Mouse (Mus musculus): ENCODE results near the gene Atp2c2. TPM values are rescaled to one million over a fixed set of nuclear protein-coding genes. Genes with fewer than 3 reads are reported as not detected.

Gene Atp2c2
- polyA plus RNA-seq (2017; shearing (Covaris generic)), result not detected

DNA sequence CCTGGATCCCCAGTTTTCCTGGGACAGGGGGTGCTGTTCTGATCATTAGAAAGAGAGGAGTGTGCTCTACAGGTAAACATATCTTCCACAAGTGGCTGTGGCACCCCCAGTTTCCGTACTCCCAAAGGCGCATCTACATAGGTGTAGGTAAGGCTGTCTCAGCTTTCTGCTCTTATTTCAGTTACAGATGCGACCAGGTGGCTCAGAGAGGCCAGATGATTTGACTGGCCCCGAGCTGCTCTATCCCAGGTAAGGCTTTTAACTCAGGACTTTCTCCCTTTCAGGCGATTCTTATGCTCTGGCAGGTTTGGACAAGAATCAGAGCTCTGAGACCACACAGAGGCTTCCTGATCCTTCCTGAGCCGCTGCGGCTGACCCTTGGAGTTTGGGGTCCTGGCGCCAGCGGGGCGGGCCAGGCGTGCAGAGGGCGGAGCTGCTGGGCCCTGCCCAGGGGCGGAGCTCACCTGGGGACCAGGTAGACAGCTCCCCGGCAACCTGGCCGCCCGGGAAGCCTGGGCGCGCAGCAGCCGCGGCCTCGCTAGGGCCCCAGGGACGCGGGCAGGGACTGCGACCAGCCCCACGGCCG is at the start of gene Atp2c2:
Atp2c2 (plus strand) TSS at position 461 of the 586 bp plus-strand sequence.
- no peak for ATAC-seq

DNA sequence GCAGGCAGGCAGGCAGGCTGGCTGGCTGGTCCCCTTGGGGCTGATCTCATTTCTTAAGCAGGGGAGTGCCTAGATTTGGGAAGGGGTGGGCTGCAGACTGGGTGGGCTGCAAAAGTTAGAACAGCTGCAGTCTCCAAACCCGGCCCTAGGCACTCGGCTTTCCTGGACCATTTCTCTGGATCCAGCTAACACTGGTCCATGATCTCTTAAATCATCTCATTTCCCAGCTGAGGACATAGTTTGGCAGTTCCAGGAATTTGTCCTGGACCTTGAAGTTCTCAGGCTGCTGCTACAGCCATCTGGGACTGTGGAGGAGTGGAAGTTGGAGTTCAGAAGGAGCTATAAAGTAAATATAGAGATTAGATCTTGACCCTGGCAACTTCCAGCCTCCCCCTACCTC is 48.5 kb upstream of the Atp2c2 start:
- no peak for ATAC-seq

DNA sequence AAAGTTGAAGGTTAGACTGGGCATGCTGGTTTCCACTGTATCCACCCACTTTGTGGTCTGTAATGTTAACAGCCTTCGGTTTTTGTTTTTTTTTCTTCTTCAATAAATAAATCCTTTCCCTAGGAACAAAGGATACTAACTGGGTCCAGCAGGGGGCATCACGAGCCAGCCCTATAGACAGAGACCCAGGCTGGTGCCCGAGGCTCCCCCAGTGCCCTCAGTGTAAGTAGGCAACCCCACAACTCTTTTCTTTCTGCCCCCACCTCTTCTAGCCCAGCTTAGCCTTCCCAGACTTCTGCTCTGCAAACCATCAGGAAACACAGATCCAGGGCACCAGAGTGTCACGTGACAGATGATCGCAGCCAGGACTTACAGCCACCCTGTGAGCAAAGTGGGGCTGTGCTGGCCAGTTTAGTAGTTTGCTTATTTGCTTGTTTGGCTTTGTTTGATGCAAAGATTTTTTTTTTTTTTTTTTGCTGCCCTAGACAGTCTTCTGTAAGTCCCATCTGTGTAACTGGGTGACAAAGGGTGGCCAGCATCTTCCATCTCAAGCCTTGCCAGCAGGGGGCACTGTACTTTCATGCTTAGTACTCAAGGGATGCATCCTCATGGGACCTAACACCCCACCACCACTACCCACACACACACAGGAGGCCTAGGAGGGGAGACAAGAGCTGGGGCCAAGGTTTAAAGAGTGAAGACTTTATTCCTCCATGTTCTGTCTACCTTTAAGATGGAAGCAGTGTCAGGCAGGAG is 42.9 kb upstream of the Atp2c2 start:
- ATAC-seq, result no peak

DNA sequence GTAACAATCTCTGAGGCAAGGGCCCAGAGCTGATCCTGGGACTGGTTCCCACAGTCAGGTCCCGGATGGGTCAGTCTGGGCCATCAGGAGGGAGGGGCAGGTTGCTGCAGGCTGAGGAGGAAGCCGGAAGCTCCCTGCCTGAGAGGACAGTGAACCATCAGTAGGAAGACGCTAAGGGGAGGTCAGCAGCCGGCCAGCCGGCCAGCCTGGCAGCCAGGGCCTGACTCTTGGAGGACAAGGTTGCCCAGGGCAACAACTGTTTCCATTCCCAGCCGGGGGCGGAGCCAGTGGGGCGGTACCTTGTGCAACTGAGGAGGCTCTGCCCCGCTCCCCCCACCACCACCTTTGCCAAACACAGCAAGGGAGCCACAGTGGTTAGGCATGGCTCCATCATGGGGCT is 38.7 kb upstream of the Atp2c2 start:
- ATAC-seq, result no peak

DNA sequence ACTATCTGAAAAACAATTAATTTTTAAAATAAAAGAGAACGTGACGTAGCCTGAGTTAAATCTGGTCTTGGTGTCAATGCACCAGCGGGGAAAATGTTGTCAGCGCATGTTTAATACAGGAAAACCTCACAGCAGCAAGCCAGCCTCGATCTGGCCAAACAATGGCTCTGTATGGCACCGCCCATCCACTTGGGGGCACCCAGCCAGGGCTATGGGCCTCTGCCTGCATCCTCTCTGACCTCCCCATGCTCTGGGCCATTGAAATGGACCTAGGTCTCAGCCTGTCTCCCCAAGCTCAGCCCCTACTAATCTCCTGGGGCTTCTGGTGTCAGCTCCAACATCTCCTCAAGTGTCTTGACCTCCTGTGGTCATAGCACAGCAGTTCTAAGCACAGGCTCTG is 37.9 kb upstream of the Atp2c2 start:
- ATAC-seq, result no peak

DNA sequence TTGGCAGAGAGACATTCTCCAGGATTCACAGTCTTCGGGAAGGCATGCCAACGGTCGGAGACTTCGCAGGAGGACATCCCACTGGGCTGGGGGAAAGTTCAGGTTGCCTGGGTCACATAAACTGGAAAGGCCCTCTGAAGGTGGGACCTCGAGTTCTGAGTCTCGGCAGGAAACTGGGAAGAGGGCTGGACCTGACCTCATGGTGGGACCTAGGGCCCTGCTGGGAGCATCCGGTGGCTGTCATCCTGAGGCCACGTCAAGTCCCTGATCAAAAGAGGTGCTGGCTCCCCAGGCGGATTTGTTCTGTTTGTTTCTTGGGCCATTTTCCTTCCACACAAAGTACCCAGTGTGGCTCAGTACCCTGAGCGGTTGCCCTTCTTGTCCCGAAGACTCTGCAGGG is 36.4 kb upstream of the Atp2c2 start:
- ATAC-seq, result no peak

DNA sequence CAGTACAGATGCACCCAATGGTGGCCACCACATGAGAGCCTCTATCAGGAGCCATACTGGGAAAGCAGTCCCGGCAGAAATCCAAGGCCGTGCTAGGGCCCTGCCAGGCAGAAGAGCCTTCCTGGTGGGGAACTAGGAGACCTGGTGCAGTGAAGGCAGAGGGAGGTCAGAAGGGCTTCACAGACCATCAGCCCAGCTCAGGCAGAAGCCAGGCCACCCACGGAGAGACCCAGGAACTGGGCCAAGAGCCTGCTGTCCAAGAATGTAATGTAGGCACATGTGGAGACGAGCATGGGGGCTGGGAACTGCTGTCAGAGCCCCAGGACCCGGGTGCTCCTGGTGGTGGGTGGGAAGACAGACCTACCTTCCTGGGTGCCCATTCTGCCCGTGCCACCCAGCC is 34.5 kb upstream of the Atp2c2 start:
- no peak for ATAC-seq

DNA sequence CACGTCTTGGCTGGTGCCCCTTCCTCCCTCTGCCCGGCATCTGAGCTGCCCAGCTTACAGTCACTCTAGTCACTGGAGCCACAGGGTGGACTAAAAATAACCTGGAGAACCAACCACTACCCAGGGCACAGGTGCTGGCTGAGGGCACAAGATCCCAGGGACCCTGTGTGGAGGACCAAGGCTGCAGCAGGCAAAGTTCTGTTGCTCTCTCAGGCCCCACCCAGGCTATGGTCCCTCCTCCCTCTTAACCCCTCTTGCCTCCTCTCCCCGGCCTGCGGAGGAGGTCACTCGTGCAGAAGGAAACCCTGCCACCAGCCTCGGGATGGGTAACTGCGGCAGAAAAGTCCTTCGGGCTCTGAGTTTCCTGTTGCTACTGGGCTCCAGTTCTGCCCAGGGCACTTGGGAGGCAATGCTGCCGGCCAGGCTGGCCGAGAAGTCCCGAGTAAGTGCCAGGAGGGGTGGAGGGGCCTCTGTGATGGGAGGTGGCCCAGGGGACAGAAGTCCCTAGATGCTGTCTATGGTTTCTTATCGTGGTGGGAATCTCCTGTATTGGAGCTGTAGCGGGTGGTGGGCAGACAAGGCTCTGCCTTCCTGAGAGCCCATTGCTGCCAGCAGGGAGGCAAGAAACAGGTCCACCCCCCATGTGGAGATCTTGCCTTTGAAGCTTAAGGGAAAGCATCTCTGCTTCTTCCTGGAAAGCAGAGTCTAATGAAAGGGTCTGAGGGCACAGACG is 33.4 kb upstream of the Atp2c2 start, which contains the start of gene Wfdc1:
Wfdc1 (plus strand) TSS at position 147 of the 733 bp plus-strand sequence.
- ATAC-seq, result no peak

DNA sequence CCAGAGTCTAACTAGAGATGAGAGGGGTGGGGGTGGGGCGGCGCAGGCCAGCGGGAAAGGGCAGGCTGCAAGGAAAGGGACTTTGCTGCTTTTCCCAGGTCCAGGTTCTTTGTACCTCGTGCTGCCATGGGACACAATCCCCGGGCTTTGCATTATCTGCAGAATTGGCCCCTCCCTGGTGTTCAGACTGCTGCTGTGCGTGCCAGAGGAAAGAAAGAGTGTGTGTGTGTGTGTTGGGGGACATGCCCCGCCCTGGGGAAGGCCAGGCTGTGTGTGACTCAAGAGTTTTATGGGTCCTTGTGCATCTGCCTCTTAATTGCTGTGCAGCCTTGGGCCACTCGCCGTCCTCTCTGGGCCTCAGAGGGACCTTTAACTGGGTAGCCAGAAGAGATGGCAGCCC is 31.4 kb upstream of the Atp2c2 start:
- ATAC-seq, result no peak

DNA sequence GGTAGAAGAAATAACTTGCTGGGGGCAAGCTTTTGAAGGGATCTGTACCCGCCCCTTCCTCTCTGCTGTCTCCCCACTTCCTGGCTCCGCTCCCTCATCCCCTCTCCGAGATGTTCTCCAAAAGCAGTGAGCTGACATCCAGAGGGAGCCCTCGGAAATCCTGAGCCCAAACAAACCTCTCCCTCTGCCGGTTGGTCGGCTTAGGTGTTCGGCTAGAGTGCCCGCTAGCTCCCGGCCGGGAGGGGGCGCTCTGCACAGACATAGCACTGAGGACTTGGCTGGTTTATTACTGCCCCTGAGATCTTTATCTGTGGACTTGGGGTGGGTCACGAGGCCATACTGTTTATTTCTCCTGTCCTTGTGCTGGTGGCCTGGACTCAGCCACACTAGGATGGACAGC is 30.5 kb upstream of the Atp2c2 start:
- no peak for ATAC-seq

DNA sequence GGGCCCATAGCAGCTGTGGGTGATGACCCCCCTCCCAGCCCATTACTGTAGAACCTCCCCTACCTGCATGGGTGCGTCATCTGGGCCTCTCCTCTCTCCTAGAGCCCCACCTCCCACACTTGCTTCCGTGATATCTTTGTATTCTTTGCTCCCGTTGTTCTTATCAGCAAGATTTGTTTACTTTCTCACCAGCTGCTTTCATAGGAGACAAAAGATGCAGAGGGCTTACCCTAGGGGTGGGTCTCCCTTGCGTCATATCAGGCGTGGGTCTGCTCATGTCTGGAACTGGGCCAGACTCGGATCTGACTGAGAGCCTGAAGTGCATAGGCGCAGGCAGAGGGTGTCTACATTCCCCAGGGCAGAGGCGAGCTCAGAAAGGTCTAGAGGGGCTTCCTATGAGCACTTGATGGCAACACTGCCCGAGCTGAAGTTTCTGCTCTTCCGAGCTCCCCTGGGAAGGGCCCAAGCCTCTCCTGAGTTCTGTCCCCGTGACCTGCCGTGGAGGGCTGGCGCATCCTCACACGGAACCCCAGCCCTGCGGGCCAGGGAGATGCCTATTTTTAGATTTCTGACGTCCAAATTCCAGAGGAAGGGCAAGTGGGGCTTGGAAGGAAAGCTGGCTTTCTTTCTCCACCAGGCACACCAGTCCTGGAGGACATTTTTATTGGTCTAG is 29.3 kb upstream of the Atp2c2 start:
- ATAC-seq, result no peak

DNA sequence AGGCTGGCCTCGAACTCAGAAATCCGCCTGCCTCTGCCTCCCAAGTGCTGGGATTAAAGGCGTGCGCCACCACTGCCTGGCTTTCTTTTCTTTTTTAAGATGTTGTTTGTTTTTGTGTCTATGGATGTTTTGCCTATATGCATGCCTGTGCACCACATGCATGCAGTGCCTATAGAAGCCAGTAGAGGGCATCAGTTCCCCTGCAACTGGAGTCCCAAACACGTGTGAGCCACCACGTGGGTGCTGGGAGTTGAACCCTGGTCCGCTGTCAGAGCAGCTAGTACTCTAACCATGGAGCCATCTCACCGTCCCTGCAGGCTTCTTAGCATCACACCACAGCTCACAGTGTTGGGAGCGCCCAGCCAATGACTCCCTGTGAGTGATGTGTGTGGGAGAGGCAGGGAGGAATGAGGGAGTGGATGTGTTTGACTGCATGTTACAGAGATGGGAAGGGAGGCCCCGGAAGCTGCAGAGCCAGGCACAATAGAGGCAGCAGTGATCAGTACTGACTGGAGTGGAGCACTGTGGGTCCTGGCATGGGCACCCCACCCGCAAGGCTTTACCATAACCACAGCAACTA is 25.7 kb upstream of the Atp2c2 start:
- no peak for ATAC-seq

DNA sequence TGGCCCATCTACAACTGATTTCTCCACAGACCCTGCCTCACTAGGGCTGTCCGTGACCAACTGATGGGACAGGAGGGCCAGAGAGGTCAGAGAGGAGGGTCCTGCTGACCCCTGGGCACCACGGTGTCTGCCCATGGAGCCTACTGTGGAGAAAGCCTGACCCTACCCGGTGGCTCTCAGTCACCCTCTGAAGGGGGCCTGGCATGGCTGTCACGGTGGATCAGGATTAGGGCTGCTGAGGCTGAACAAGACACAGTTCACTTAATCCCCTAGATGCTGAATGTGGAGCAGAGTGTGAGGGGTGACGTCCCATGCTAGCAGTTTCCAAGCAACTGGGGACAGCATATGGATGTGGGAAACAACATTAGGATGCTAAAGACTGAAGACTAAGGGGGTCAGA is 24.4 kb upstream of the Atp2c2 start:
- no peak for ATAC-seq

DNA sequence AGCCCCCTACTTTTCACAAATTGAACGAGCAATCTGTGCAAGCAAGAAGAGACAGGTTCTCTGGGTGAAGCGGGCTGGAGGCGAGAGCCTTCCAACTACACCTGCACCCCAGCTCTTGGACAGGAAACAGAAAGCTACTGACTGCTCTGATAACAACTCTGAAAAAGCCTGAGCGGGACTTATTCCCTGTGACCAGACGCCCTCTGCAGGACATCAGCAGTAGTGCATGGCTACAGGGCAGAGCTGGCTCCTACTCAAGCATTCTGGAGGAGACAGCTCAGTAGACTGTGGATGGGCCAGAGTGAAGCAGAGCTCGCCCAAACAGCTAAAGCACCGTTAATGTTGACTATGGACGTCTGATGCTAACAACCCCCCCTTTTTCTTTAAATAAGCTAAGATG is 23.4 kb upstream of the Atp2c2 start:
- peak; percentile 88 for ATAC-seq

DNA sequence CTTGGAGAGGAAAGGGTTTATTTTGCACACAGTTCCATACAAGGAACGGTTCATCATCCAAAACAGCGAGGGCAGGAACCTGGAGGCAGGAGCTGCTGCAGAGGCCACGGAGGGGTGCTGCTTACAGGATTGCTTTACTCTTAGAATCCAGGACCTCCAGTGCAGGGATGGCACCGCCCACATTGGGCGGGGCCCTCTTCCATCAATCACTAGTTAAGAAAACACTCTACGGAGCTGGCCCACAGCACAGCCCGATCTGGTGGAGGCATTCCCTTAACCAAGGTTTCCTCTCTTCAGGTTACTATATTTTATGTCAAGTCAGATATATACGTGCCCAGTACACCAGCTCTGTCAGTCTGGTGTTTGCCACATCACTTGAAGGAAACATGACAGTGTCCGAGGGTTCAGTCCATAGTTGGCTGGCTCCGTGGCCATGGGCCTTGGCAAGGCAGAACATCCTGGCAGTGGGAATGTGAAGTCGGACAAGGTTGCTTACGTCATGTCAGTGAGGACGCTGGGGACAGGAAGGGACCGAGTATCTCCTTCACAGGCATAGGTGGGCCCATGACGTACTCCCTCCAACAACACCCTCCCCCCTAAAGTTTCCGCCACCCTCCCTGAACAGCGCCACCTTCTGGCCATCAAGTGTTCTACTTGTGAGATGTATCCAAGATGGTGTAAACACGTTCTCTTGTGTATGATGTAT is 21.5 kb upstream of the Atp2c2 start:
- no peak for ATAC-seq

DNA sequence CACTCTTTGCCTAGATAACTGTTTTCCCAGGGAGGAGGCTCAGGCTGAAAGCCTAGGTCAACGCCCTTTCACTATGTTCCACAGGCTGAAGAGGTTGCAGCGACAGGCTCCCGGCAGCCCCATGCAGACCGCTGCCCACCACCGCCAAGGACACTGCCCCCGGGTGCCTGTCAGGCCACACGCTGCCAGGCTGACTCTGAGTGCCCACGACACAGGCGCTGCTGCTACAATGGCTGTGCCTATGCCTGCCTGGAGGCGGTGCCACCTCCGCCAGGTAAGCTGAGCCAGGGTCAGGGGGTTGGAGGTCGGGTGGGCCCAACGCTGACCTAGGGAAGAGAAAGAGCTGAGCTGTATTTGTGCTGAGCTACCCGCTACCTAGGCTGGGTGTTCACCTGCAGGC is 20.6 kb upstream of the Atp2c2 start:
- ATAC-seq, result no peak

DNA sequence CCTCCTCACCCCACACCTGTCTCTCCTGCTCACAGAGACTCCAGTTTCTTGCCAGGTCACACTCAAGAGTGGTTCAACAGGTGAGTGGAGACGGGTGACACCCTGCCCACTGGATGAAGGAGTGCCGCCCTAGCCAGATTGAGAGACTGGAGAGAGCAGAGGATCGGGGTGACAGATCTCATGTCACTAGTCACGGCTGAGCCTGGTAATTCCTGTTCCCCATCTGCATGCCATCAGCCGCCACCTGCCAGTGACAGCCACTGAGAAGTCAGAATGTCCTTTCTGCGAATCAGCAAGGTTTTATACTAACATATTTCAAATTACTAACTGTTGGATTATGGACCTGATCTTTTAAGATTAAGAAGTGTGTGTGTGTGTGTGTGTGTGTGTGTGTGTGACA is 9.2 kb upstream of the Atp2c2 start:
- no peak for ATAC-seq

DNA sequence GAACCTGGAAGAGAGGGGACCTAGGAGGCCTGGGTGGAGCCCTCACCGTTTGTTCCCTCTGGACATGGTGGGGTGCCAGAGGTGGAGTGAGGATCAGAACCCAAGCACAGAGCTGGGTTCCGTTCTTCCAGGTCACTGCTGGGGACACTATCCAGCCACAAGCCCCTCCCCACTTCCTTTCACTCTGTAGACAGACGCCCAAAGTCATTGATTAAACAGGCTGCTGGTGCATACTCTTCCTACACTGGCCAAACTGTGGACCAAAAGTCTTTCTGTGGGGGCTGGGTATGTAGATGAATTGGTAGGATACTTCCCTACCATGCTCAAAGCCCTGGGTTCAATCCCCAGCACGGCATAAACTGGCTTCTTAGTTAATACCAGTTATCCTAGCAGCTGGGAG is 7.8 kb upstream of the Atp2c2 start:
- ATAC-seq, result no peak

DNA sequence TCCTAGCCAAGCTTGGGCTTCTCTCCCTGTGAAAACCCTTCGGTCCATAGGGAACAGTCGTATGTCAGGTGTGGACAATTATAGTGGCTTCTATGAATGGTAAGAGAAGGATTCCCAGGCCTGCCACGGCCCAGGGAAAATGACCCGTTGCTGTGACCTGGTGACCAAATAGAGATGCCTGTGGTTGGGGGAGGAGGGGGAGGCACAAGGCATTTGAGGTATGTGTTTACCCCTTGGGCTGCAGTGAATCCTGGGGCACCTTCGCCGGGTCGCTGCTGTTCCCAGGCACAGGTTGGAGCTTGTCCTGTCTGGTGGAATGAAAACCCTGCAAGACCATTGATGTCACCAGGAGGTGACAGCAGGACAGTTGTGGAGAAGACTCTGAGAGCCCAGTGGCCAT is 5.1 kb upstream of the Atp2c2 start:
- ATAC-seq, result no peak

DNA sequence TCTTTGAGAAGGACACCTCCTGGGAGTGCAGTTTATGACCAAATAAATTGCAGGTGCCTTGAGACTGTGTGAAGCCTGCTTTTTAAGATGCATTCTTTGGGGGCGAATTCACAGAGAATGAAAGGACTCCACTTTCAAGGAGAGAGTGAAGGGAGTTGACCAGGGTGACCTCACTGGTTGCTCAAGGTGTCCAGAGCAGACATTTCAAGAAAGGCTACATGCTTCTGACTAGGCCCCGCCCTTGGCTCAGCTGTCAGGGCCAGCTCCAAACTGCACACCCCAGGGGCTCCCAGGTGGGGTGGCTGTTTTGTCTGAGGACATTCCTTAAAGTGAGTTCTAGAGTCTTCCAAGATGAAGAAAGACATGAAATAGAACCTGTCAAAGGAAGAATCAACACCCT is 2.6 kb upstream of the Atp2c2 start:
- no peak for ATAC-seq

DNA sequence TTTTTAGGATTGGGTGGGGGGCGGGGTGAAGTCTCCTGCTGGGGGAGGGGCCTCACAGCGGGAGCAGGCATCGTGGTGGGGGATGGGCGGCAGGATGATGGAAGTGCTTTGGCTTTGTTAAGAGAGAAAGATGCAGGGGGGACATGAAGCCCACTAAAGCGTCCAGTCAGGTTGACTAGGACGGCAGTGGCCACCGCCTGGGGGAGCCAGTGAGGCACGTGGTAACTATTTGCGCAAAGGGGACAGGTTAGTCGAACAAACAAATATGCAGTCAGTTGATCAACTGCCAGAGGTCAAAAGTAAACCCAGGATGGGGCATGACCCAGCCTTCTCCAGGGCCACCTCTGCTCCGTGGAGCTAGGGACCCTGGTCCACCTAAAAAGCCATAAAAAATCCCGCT is 849 bp upstream of the Atp2c2 start:
- no peak for ATAC-seq

DNA sequence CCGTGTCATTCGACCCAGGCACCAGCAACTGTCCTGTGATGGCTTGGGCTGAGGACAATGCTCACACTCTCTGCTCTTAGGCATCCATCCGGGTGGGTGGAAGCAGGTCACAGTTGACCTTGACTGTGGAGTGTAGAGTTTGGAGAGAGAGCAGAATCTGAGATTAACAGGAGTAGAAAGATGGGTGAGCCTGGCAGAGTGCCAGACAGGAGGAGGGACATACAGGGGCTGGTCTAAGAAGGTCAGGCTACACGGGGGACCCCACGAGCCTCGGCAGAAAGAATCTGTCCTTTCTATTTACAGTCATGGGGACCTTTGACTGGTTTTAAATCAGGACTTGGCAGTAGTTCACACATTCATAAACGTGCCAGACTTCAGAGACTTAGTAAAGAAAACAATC is 3.2 kb downstream of the Atp2c2 start:
- ATAC-seq, result no peak

All from activated CD4-positive, CD25-positive, alpha-beta regulatory T cell, adult 4 months (primary cell).